Mouse (Mus musculus) bone marrow macrophage, adult 2 months (primary cell): ENCODE measurements around the gene Snx11.

Experiments used
- CTCF ChIP-seq: IDR thresholded peaks from 2 replicates; pipeline ENCODE4 v1.5.1; 2012; ENCODE audit warnings: low read depth, mild to moderate bottlenecking, low read length, moderate library complexity
- POLR2A ChIP-seq: IDR thresholded peaks from 2 replicates; pipeline ENCODE4 v1.6.1; 2012; ENCODE audit warnings: mild to moderate bottlenecking, low read depth, low read length, borderline replicate concordance

DNA sequence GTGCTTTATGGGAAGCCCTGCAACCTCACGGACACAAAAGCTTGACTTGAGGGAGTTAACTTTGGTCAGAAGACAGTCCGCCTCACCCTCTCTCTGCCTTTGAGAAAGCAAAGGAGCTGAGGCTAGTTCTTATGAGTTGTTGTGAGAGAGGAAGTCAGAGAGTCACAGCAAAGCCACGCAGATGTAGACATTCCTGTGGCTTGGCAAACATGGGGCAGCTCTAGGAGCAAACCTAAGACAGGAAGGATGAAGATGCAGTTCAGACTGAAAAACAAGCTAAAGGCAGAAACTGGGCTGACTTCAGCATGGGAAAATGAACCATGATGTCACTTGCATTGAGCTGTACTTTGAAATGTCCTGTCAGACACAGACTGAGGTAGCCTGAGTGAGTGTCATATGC is 29.8 kb downstream of the Snx11 start:
- no peak for TF ChIP-seq POLR2A
- TF ChIP-seq CTCF, result no peak
